17 mouse cellular contexts compared by ENCODE assay signal in genomic region chr2:71526595-71527322, GRCm38 (mm10). TPM values are rescaled to one million over a fixed set of nuclear protein-coding genes. Genes with fewer than 3 reads are reported as not detected.
DNase-seq lines count a peak whose midpoint lies in the region; ATAC-seq and TF ChIP-seq lines count a peak whose summit lies in the region.
"Had no signal": no experiment of that assay in that cellular context is flagged by ENCODE, and none has a peak within 500 bp of the region (broad histone marks: within the 10 kb centered on the region; RNA-seq: fewer than 3 reads in every experiment).

No protein-coding gene starts in this region.

- WGBS in midbrain, embryonic 12.5 days = 3% methylated on average over 10 of the region's 10 CpGs
- WGBS in midbrain, postnatal 0 days = 4% methylated on average over 10 of the region's 10 CpGs
- 4% methylated on average over 10 of the region's 10 CpGs for WGBS in embryonic facial prominence, embryonic 12.5 days
- 10% methylated on average over 10 of the region's 10 CpGs for WGBS in forebrain, embryonic 13.5 days
- 13% methylated on average over 10 of the region's 10 CpGs for whole genome bisulfite sequencing in olfactory bulb, adult 2 months

- no peak for TF ChIP-seq CTCF in midbrain, postnatal 0 days (IDR thresholded peaks at IDR 0.05)
- no peak for TF ChIP-seq CTCF in olfactory bulb, adult 2 months (IDR thresholded peaks at IDR 0.05; ENCODE audit: insufficient read depth, low read depth, low read length)

- H3K9ac ChIP-seq in midbrain, embryonic 12.5 days (replicated peaks) = no peak overlapping the region
- no peak overlapping the region for H3K9ac ChIP-seq in midbrain, postnatal 0 days (replicated peaks; ENCODE audit: low read length, poor library complexity, severe bottlenecking)
- 0 out of 2 replicates have a peak overlapping the region, but pooled peaks have one; percentile 27 for H3K9ac ChIP-seq in embryonic facial prominence, embryonic 12.5 days
- H3K9ac ChIP-seq in forebrain, embryonic 13.5 days = peak overlapping the region; percentile 87
- H3K9ac ChIP-seq: hindbrain, embryonic 15.5 days; limb, embryonic 15.5 days; neural tube, embryonic 12.5 days had no signal

- intact Hi-C loops in left cerebral cortex, postnatal 14 days (cut with DNase I) = no loop called here

- H3K9me3 ChIP-seq in midbrain, embryonic 12.5 days = no peaks in the 10 kb centered on the region
- no peaks in the 10 kb centered on the region for H3K9me3 ChIP-seq in midbrain, postnatal 0 days (ENCODE audit: low read length)
- H3K9me3 ChIP-seq in embryonic facial prominence, embryonic 12.5 days = no peaks in the 10 kb centered on the region
- no peaks in the 10 kb centered on the region for H3K9me3 ChIP-seq in forebrain, embryonic 13.5 days (replicated peaks)
- H3K9me3 ChIP-seq: hindbrain, embryonic 15.5 days; limb, embryonic 15.5 days; neural tube, embryonic 12.5 days had no signal

- no peak overlapping the region for H3K4me2 ChIP-seq in midbrain, embryonic 12.5 days (replicated peaks)
- H3K4me2 ChIP-seq in midbrain, postnatal 0 days (ENCODE audit: low read depth, low read length, poor library complexity, severe bottlenecking) = no peak overlapping the region
- H3K4me2 ChIP-seq in embryonic facial prominence, embryonic 12.5 days (replicated peaks) = peak overlapping the region; percentile 82
- peak overlapping the region; percentile 77 for H3K4me2 ChIP-seq in forebrain, embryonic 13.5 days
- H3K4me2 ChIP-seq: hindbrain, embryonic 15.5 days; limb, embryonic 15.5 days; neural tube, embryonic 12.5 days had no signal

- no peak for TF ChIP-seq POLR2A in olfactory bulb, adult 2 months (IDR thresholded peaks at IDR 0.05; ENCODE audit: insufficient read depth, low read depth, low read length)

- no peak overlapping the region; the same call in 1 of the 2 replicates for H3K27ac ChIP-seq in midbrain, embryonic 12.5 days (replicated peaks)
- H3K27ac ChIP-seq in midbrain, postnatal 0 days (ENCODE audit: low read depth, low read length) = no peak overlapping the region
- peak overlapping the region; percentile 88; the same call in 1 of the 2 replicates for H3K27ac ChIP-seq in embryonic facial prominence, embryonic 12.5 days
- H3K27ac ChIP-seq in forebrain, embryonic 13.5 days = peak overlapping the region; percentile 98
- H3K27ac ChIP-seq in olfactory bulb, adult 2 months (ENCODE audit: insufficient read depth, low read depth, low read length) = peak overlapping the region; percentile 87
- H3K27ac ChIP-seq: hindbrain, embryonic 15.5 days; limb, embryonic 15.5 days; neural tube, embryonic 12.5 days had no signal

- DNase-seq in midbrain, postnatal 0 days (ENCODE audit: low spot score) = no peak
- DNase-seq in left cerebral cortex, postnatal 14 days (ENCODE audit: low spot score in 2 of 2) = no peak
- DNase-seq in adrenal gland, adult 2 months = no peak
- no peak for DNase-seq in frontal cortex, postnatal 25 days (ENCODE audit: low spot score in 2 of 2)
- DNase-seq: cerebellum, adult 9-11 months; gastrocnemius, postnatal 10 days; lung, postnatal 14 days; right cerebral cortex, postnatal 25 days had no signal

- H3K36me3 ChIP-seq in midbrain, embryonic 12.5 days = no peaks in the 10 kb centered on the region
- H3K36me3 ChIP-seq in midbrain, postnatal 0 days (ENCODE audit: insufficient read depth, low read length) = no peaks in the 10 kb centered on the region
- no peaks in the 10 kb centered on the region for H3K36me3 ChIP-seq in embryonic facial prominence, embryonic 12.5 days
- no peaks in the 10 kb centered on the region for H3K36me3 ChIP-seq in forebrain, embryonic 13.5 days (ENCODE audit: poor library complexity, severe bottlenecking)
- H3K36me3 ChIP-seq: hindbrain, embryonic 15.5 days; limb, embryonic 15.5 days; neural tube, embryonic 12.5 days had no signal

- peak overlapping the region; percentile 10; the same call in 1 of the 2 replicates for H3K4me3 ChIP-seq in midbrain, embryonic 12.5 days
- H3K4me3 ChIP-seq in midbrain, postnatal 0 days (ENCODE audit: low read depth, low read length) = no peak overlapping the region
- peak overlapping the region; percentile 22 for H3K4me3 ChIP-seq in embryonic facial prominence, embryonic 12.5 days
- peak overlapping the region; percentile 60 for H3K4me3 ChIP-seq in forebrain, embryonic 13.5 days
- peak overlapping the region; percentile 48 for H3K4me3 ChIP-seq in olfactory bulb, adult 2 months (ENCODE audit: insufficient read depth, low read depth, low read length)
- H3K4me3 ChIP-seq: hindbrain, embryonic 15.5 days; limb, embryonic 15.5 days; neural tube, embryonic 12.5 days had no signal

- H3K4me1 ChIP-seq in midbrain, embryonic 12.5 days = peaks cover 20% of the 10 kb centered on the region
- 0 out of 2 replicates have a peak, but pooled peaks cover 5% of the 10 kb centered on the region for H3K4me1 ChIP-seq in midbrain, postnatal 0 days (ENCODE audit: insufficient read depth, low read length)
- 0 out of 2 replicates have a peak, but pooled peaks cover 18% of the 10 kb centered on the region for H3K4me1 ChIP-seq in embryonic facial prominence, embryonic 12.5 days
- peaks cover 45% of the 10 kb centered on the region for H3K4me1 ChIP-seq in forebrain, embryonic 13.5 days
- H3K4me1 ChIP-seq in olfactory bulb, adult 2 months (ENCODE audit: control insufficient read depth, insufficient read depth, low read length) = peaks cover 28% of the 10 kb centered on the region

- ATAC-seq in midbrain, embryonic 12.5 days (ENCODE audit: low FRiP score, low read depth) = no peak
- no peak for ATAC-seq in midbrain, postnatal 0 days (ENCODE audit: low FRiP score)
- no peak for ATAC-seq in embryonic facial prominence, embryonic 12.5 days (ENCODE audit: insufficient number of reproducible peaks, insufficient read depth, low FRiP score, low TSS enrichment)
- ATAC-seq in forebrain, embryonic 13.5 days = no peak

- peaks cover 95% of the 10 kb centered on the region for H3K27me3 ChIP-seq in midbrain, embryonic 12.5 days
- H3K27me3 ChIP-seq in midbrain, postnatal 0 days (ENCODE audit: insufficient read depth, low read length) = peaks cover 84% of the 10 kb centered on the region
- peaks cover 78% of the 10 kb centered on the region for H3K27me3 ChIP-seq in embryonic facial prominence, embryonic 12.5 days
- peaks cover 92% of the 10 kb centered on the region for H3K27me3 ChIP-seq in forebrain, embryonic 13.5 days

RNA-seq across cellular contexts. Expression of gene Dlx1, which starts 1.2 kb away (rescaled TPM):
- polyA plus RNA-seq in midbrain, embryonic 12.5 days (2016; fragmentation: Nextera tagmentation; extraction: Ambion mirVana) = 37.2 and 59.9 TPM in 2 replicates
- total RNA-seq in midbrain, postnatal 0 days (2014; rRNA removed) = 2.8 and 8.8 TPM in 2 replicates
- 10.5 and 25.5 TPM in 2 replicates for polyA plus RNA-seq in midbrain, postnatal 0 days (2015; fragmentation: Nextera tagmentation; extraction: Ambion mirVana)
- 65.4 and 87.0 TPM in 2 replicates for polyA plus RNA-seq in embryonic facial prominence, embryonic 12.5 days (2016; fragmentation: Nextera tagmentation; extraction: Ambion mirVana)
- 278 and 287 TPM in 2 replicates for polyA plus RNA-seq in forebrain, embryonic 13.5 days (2015; fragmentation: Nextera tagmentation; extraction: Ambion mirVana)
- 355 TPM in 1 of 2 replicates, not detected in the other for polyA plus RNA-seq in olfactory bulb, adult 2 months (2012; ENCODE audit: insufficient read depth, insufficient read length, low replicate concordance, missing spikeins)
- 10 to 100 TPM; 20.7 to 24.2 TPM for total RNA-seq in left cerebral cortex, postnatal 14 days (2021)
- under 1 TPM; 0.14 to 0.31 TPM for total RNA-seq in adrenal gland, adult 2 months (2021)
- polyA plus RNA-seq in adrenal gland, adult 2 months (2012; rRNA removed) = 0.26 and 1.2 TPM in 2 replicates

RNA-seq across cellular contexts. Expression of gene Dlx2, which starts 19.8 kb away (rescaled TPM):
- 15.8 and 21.5 TPM in 2 replicates for polyA plus RNA-seq in midbrain, embryonic 12.5 days (2016; fragmentation: Nextera tagmentation; extraction: Ambion mirVana)
- total RNA-seq in midbrain, postnatal 0 days (2014; rRNA removed) = 0.38 and 1.2 TPM in 2 replicates
- polyA plus RNA-seq in midbrain, postnatal 0 days (2015; fragmentation: Nextera tagmentation; extraction: Ambion mirVana) = 3.1 and 8.4 TPM in 2 replicates
- polyA plus RNA-seq in embryonic facial prominence, embryonic 12.5 days (2016; fragmentation: Nextera tagmentation; extraction: Ambion mirVana) = 21.9 and 29.7 TPM in 2 replicates
- 71.0 and 83.2 TPM in 2 replicates for polyA plus RNA-seq in forebrain, embryonic 13.5 days (2015; fragmentation: Nextera tagmentation; extraction: Ambion mirVana)
- polyA plus RNA-seq in olfactory bulb, adult 2 months (2012; ENCODE audit: insufficient read depth, insufficient read length, low replicate concordance, missing spikeins) = not detected in 2 replicates
- 1 to 10 TPM; 4.7 to 6.9 TPM for total RNA-seq in left cerebral cortex, postnatal 14 days (2021)
- total RNA-seq in adrenal gland, adult 2 months (2021) = under 1 TPM; 0.26 to 0.28 TPM
- 0.54 and 0.80 TPM in 2 replicates for polyA plus RNA-seq in adrenal gland, adult 2 months (2012; rRNA removed)
- total RNA-seq: heart, adult 8-10 months had no signal
- polyA plus RNA-seq: kidney, adult 2 months had no signal

Comparison
In these comparisons a context has a peak if more than half of its experiments do, and no peak if none do; other contexts are left out.
1. H3K27ac ChIP-seq: peak in embryonic facial prominence, embryonic 12.5 days (single experiment), forebrain, embryonic 13.5 days (single experiment) and olfactory bulb, adult 2 months (single experiment); none in midbrain, embryonic 12.5 days (single experiment) and midbrain, postnatal 0 days (single experiment).
2. H3K4me2 ChIP-seq: peak in embryonic facial prominence, embryonic 12.5 days (single experiment) and forebrain, embryonic 13.5 days (single experiment); none in midbrain, embryonic 12.5 days (single experiment) and midbrain, postnatal 0 days (single experiment).
3. H3K9ac ChIP-seq: peak in embryonic facial prominence, embryonic 12.5 days (single experiment) and forebrain, embryonic 13.5 days (single experiment); none in midbrain, embryonic 12.5 days (single experiment) and midbrain, postnatal 0 days (single experiment).